Mouse (Mus musculus): ENCODE data around the gene Ltbp4. TPM values are rescaled to one million over a fixed set of nuclear protein-coding genes. Genes with fewer than 3 reads are reported as not detected.

Ltbp4 gene
- polyA plus RNA-seq, 1 experiment from 2014 or later, result 7.2 TPM

GRCm38 (mm10) chr7:27284865-27285697 lies 52.4 kb downstream of the Ltbp4 start:
- DNase-seq (peak; percentile 47), ATAC-seq (peak; percentile 59)
- Histone ChIP-seq H3K9me3 (ENCODE audit: low read length) (no peaks in the 10 kb centered on the region), H3K36me3 (replicated peaks; ENCODE audit: insufficient read depth, low read length) (no peaks in the 10 kb centered on the region), H3K27ac (ENCODE audit: low read depth) (no peak overlapping the region), H3K27me3 (ENCODE audit: insufficient read depth, low read length) (no peaks in the 10 kb centered on the region), H3K4me1 (ENCODE audit: insufficient read depth) (peaks cover 4% of the 10 kb centered on the region; the same call in 1 of the 2 replicates), H3K9ac (replicated peaks) (no peak overlapping the region), H3K4me2 (ENCODE audit: low read depth, low read length) (no peak overlapping the region), H3K4me3 (ENCODE audit: low read depth, low read length) (no peak overlapping the region)
- WGBS (ENCODE audit: insufficient replicate concordance), result 4% methylated on average over 28 of the region's 28 CpGs
- TF ChIP-seq EP300 (IDR thresholded peaks at IDR 0.05; ENCODE audit: low read depth) (no peak), CTCF (IDR thresholded peaks at IDR 0.05; ENCODE audit: low read depth) (peak; percentile 55)

- no peak overlapping the region for H3K27ac ChIP-seq (ENCODE audit: low read depth)
- no peaks in the 10 kb centered on the region for H3K36me3 ChIP-seq (replicated peaks; ENCODE audit: insufficient read depth, low read length)
- TF ChIP-seq CTCF (IDR thresholded peaks at IDR 0.05; ENCODE audit: low read depth), result no peak
- TF ChIP-seq EP300 (IDR thresholded peaks at IDR 0.05; ENCODE audit: low read depth), result no peak
- no peaks in the 10 kb centered on the region for H3K27me3 ChIP-seq (ENCODE audit: insufficient read depth, low read length)
- no peak overlapping the region for H3K4me3 ChIP-seq (ENCODE audit: low read depth, low read length)
- ATAC-seq (no peak), DNase-seq (no peak)
- H3K4me2 ChIP-seq (ENCODE audit: low read depth, low read length), result no peak overlapping the region
- no peaks in the 10 kb centered on the region for H3K9me3 ChIP-seq (ENCODE audit: low read length)
- H3K9ac ChIP-seq (replicated peaks), result no peak overlapping the region
- H3K4me1 ChIP-seq (ENCODE audit: insufficient read depth), result peaks cover 4% of the 10 kb centered on the region; the same call in 1 of the 2 replicates
- 74% methylated on average over 4 of the region's 4 CpGs for WGBS (ENCODE audit: insufficient replicate concordance)
These were observed 55.3 kb downstream of the Ltbp4 start for GRCm38 (mm10) chr7:27282225-27282624.

GRCm38 (mm10) chr7:27281717-27282116 lies 55.8 kb downstream of the Ltbp4 start:
- ATAC-seq, result no peak
- Histone ChIP-seq H3K9ac (replicated peaks) (no peak overlapping the region), H3K4me1 (ENCODE audit: insufficient read depth) (peaks cover 4% of the 10 kb centered on the region; the same call in 1 of the 2 replicates), H3K27me3 (ENCODE audit: insufficient read depth, low read length) (no peaks in the 10 kb centered on the region), H3K27ac (ENCODE audit: low read depth) (no peak overlapping the region), H3K4me3 (ENCODE audit: low read depth, low read length) (no peak overlapping the region), H3K4me2 (ENCODE audit: low read depth, low read length) (no peak overlapping the region), H3K36me3 (replicated peaks; ENCODE audit: insufficient read depth, low read length) (no peaks in the 10 kb centered on the region), H3K9me3 (ENCODE audit: low read length) (no peaks in the 10 kb centered on the region)
- DNase-seq, result no peak
- TF ChIP-seq CTCF (IDR thresholded peaks at IDR 0.05; ENCODE audit: low read depth), result no peak
- TF ChIP-seq EP300 (IDR thresholded peaks at IDR 0.05; ENCODE audit: low read depth), result no peak
- WGBS (ENCODE audit: insufficient replicate concordance), result 67% methylated on average over 13 of the region's 13 CpGs

GRCm38 (mm10) chr7:27277191-27277590 lies 60.3 kb downstream of the Ltbp4 start:
- Histone ChIP-seq H3K4me3 (ENCODE audit: low read depth, low read length) (no peak overlapping the region), H3K9me3 (ENCODE audit: low read length) (no peaks in the 10 kb centered on the region), H3K4me1 (ENCODE audit: insufficient read depth) (no peaks in the 10 kb centered on the region), H3K27ac (ENCODE audit: low read depth) (no peak overlapping the region), H3K9ac (replicated peaks) (no peak overlapping the region), H3K27me3 (ENCODE audit: insufficient read depth, low read length) (no peaks in the 10 kb centered on the region), H3K36me3 (replicated peaks; ENCODE audit: insufficient read depth, low read length) (no peaks in the 10 kb centered on the region; the same call in 1 of the 2 replicates), H3K4me2 (ENCODE audit: low read depth, low read length) (no peak overlapping the region)
- WGBS (ENCODE audit: insufficient replicate concordance), result 81% methylated on average over 3 of the region's 3 CpGs
- ATAC-seq (no peak), DNase-seq (no peak)
- peak; percentile 62 for TF ChIP-seq CTCF (IDR thresholded peaks at IDR 0.05; ENCODE audit: low read depth)
- TF ChIP-seq EP300 (IDR thresholded peaks at IDR 0.05; ENCODE audit: low read depth), result no peak

GRCm38 (mm10) chr7:27276021-27276420 lies 61.5 kb downstream of the Ltbp4 start:
- Histone ChIP-seq H3K9ac (replicated peaks) (no peak overlapping the region), H3K4me2 (ENCODE audit: low read depth, low read length) (no peak overlapping the region), H3K27ac (ENCODE audit: low read depth) (no peak overlapping the region), H3K27me3 (ENCODE audit: insufficient read depth, low read length) (no peaks in the 10 kb centered on the region), H3K4me3 (ENCODE audit: low read depth, low read length) (no peak overlapping the region), H3K9me3 (ENCODE audit: low read length) (no peaks in the 10 kb centered on the region), H3K4me1 (ENCODE audit: insufficient read depth) (no peaks in the 10 kb centered on the region), H3K36me3 (replicated peaks; ENCODE audit: insufficient read depth, low read length) (no peaks in the 10 kb centered on the region; the same call in 1 of the 2 replicates)
- 41% methylated on average over 7 of the region's 7 CpGs for WGBS (ENCODE audit: insufficient replicate concordance)
- TF ChIP-seq CTCF (IDR thresholded peaks at IDR 0.05; ENCODE audit: low read depth), result no peak
- TF ChIP-seq EP300 (IDR thresholded peaks at IDR 0.05; ENCODE audit: low read depth), result no peak
- ATAC-seq, result no peak
- no peak for DNase-seq

- Histone ChIP-seq H3K27me3 (ENCODE audit: insufficient read depth, low read length) (no peaks in the 10 kb centered on the region), H3K4me3 (ENCODE audit: low read depth, low read length) (no peak overlapping the region), H3K4me2 (ENCODE audit: low read depth, low read length) (no peak overlapping the region), H3K36me3 (replicated peaks; ENCODE audit: insufficient read depth, low read length) (no peaks in the 10 kb centered on the region; the same call in 1 of the 2 replicates), H3K27ac (ENCODE audit: low read depth) (no peak overlapping the region), H3K9ac (replicated peaks) (no peak overlapping the region), H3K9me3 (ENCODE audit: low read length) (no peaks in the 10 kb centered on the region), H3K4me1 (ENCODE audit: insufficient read depth) (no peaks in the 10 kb centered on the region)
- TF ChIP-seq CTCF (IDR thresholded peaks at IDR 0.05; ENCODE audit: low read depth) (no peak), EP300 (IDR thresholded peaks at IDR 0.05; ENCODE audit: low read depth) (no peak)
- WGBS (ENCODE audit: insufficient replicate concordance), result 78% methylated on average over 4 of the region's 4 CpGs
- DNase-seq, result no peak
- no peak for ATAC-seq
These were observed 62.6 kb downstream of the Ltbp4 start for GRCm38 (mm10) chr7:27274916-27275315.

Measured in liver, postnatal 0 days (tissue).